Mouse (Mus musculus) layer of hippocampus, adult 9-10 months (tissue): ENCODE data around the gene P4hb.
"Not testable (repeated sequence)": the region's sequence is repeated elsewhere in the genome, so short reads cannot be mapped to it uniquely, and the experiment has no call there.

ENCODE experiments used
- DNase-seq: peaks from one replicate; pipeline ENCODE4 v3.0.0; 2022; ENCODE audit warnings: low spot score

The P4hb gene

GRCm38 (mm10) chr11:120538955-120539284, 34.1 kb downstream of the P4hb start:
- DNase-seq, result no peak

GRCm38 (mm10) chr11:120538485-120538884, 34.6 kb downstream of the P4hb start:
- no peak for DNase-seq

GRCm38 (mm10) chr11:120535804-120536203, 37.2 kb downstream of the P4hb start:
- DNase-seq, result no peak

GRCm38 (mm10) chr11:120535145-120535544, 37.9 kb downstream of the P4hb start:
- no peak for DNase-seq

- DNase-seq, result no peak
These were observed 39.0 kb downstream of the P4hb start for GRCm38 (mm10) chr11:120534093-120534492.

- no peak for DNase-seq
These were observed 41.4 kb downstream of the P4hb start for GRCm38 (mm10) chr11:120531646-120532045.

- no peak for DNase-seq
These were observed 42.7 kb downstream of the P4hb start, which contains the start of gene Gcgr for GRCm38 (mm10) chr11:120530085-120530964. Gene Gcgr, plus strand, starts transcription at chr11:120530699.

GRCm38 (mm10) chr11:120528903-120529302, 44.1 kb downstream of the P4hb start:
- no peak for DNase-seq

- DNase-seq, result no peak
These were observed 45.2 kb downstream of the P4hb start for GRCm38 (mm10) chr11:120527690-120528354.

- DNase-seq, result no peak
These were observed 47.1 kb downstream of the P4hb start for GRCm38 (mm10) chr11:120525959-120526358.

GRCm38 (mm10) chr11:120522581-120522980, 50.5 kb downstream of the P4hb start:
- DNase-seq, result no peak

GRCm38 (mm10) chr11:120520967-120521540, 52.0 kb downstream of the P4hb start:
- no peak for DNase-seq

GRCm38 (mm10) chr11:120520498-120520897, 52.6 kb downstream of the P4hb start:
- no peak for DNase-seq

- DNase-seq, result no peak
These were observed 53.3 kb downstream of the P4hb start for GRCm38 (mm10) chr11:120519738-120520137.

- no peak for DNase-seq
These were observed 54.5 kb downstream of the P4hb start for GRCm38 (mm10) chr11:120518558-120518957.

GRCm38 (mm10) chr11:120518027-120518426, 55.0 kb downstream of the P4hb start:
- DNase-seq, result peak; percentile 42

- DNase-seq, result no peak
These were observed 55.9 kb downstream of the P4hb start for GRCm38 (mm10) chr11:120517147-120517546.

GRCm38 (mm10) chr11:120515611-120516010, 57.4 kb downstream of the P4hb start:
- DNase-seq, result peak; percentile 74

GRCm38 (mm10) chr11:120514262-120514661, 58.8 kb downstream of the P4hb start:
- DNase-seq, result not testable (repeated sequence)

GRCm38 (mm10) chr11:120512790-120513453, 60.1 kb downstream of the P4hb start:
- DNase-seq, result no peak

GRCm38 (mm10) chr11:120510375-120511030, 62.5 kb downstream of the P4hb start:
- DNase-seq, result no peak
